Mouse (Mus musculus) G1E (cell line): Measurements from ENCODE around the gene Tgfbr3.

Experiments used
- CTCF ChIP-seq: IDR thresholded peaks from 2 replicates; pipeline ENCODE4 v1.5.1; 2012; ENCODE audit warnings: low read depth, low read length, inconsistent platforms, mixed read lengths
- GATA1 ChIP-seq: IDR thresholded peaks from 2 replicates; pipeline ENCODE4 v1.6.1; 2012; ENCODE audit warnings: borderline replicate concordance, low read length, inconsistent platforms, mixed read lengths
- TAL1 ChIP-seq: conservative IDR thresholded peaks from 2 replicates; pipeline ENCODE4 v1.6.1; 2012; ENCODE audit warnings: low read depth, low read length, inconsistent platforms, mixed read lengths

DNA sequence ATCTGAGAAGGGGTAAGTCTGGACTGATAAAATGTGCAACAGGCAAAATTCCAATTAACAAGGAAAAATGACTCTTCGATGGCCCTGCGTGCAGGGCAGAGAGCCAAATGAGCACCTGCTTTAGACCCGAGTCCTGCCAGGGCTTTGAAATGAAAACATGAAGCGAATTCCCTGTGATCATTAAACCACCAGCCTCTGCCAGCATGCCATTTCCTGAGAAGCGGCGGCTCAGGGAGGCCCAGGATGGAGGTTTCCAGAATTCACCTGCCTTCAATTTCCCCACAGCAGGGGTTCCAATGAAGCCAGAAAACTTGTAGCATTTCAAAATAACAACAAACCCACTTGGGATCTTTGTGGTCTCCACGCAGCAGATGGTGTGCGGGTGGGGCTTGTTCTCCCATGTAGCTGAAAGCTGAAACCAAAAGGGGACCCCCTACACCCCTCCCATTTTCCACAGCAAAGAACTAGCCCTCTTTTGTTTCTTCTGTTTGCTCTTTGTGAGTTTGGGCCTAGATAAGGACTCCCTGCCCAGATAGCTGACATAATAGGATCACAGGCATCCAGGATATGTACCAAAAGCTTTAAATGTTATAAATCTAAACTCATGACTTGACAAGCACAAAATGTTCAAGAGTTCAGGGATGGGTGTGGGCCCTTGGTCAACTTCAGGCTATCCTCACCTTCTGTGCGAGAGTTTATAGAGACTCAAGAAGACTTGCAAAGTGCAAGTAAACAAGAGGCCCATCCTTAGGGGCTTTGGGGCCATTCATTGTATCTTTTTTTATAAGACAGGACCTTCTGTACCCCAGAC, 7.3 kb upstream of the Tgfbr3 start:
- no peak for TF ChIP-seq CTCF
- TF ChIP-seq TAL1: no peak
- TF ChIP-seq GATA1: no peak
